Mouse (Mus musculus): Measurements from ENCODE around the gene Gm10722. TPM values are rescaled to one million over a fixed set of nuclear protein-coding genes. Genes with fewer than 3 reads are reported as not detected.
"Not testable (repeated sequence)": the region's sequence is repeated elsewhere in the genome, so short reads cannot be mapped to it uniquely, and the experiment has no call there.

The Gm10722 gene
- not detected for total RNA-seq (2021)

GRCm38 (mm10) chr9:3000445-3000972, at the start of gene Gm10722:
TSS of gene Gm10722 (plus strand) at chr9:3000922.
- intact Hi-C loops (cut with DNase I), result not testable (repeated sequence)
- DNase-seq, result peak in 1 of 2 experiments; percentile 29

- intact Hi-C loops (cut with DNase I), result not testable (repeated sequence)
- DNase-seq, result peak; percentile 2 to 3
These were observed 284 bp downstream of the Gm10722 start for GRCm38 (mm10) chr9:3001006-3001405.

- peak; percentile 94 to 95 for DNase-seq
- intact Hi-C loops (cut with DNase I), result not testable (repeated sequence)
These were observed 1.4 kb downstream of the Gm10722 start for GRCm38 (mm10) chr9:3001948-3002659.

- intact Hi-C loops (cut with DNase I); DNase-seq: not testable (repeated sequence)
These were observed 2.2 kb downstream of the Gm10722 start, which contains the start of gene Gm11168 for GRCm38 (mm10) chr9:3002794-3003396. TSS of gene Gm11168 (plus strand) at chr9:3003346.

GRCm38 (mm10) chr9:3006179-3006578, 5.5 kb downstream of the Gm10722 start:
- DNase-seq; intact Hi-C loops (cut with DNase I): not testable (repeated sequence)

- intact Hi-C loops (cut with DNase I), result not testable (repeated sequence)
- peak; percentile 75 to 89 for DNase-seq
These were observed 5.9 kb downstream of the Gm10722 start for GRCm38 (mm10) chr9:3006636-3007035.

GRCm38 (mm10) chr9:3007272-3007671, 6.5 kb downstream of the Gm10722 start:
- DNase-seq; intact Hi-C loops (cut with DNase I): not testable (repeated sequence)

GRCm38 (mm10) chr9:3009331-3009730, 8.6 kb downstream of the Gm10722 start:
- intact Hi-C loops (cut with DNase I); DNase-seq: not testable (repeated sequence)

GRCm38 (mm10) chr9:3012054-3012621, 11.4 kb downstream of the Gm10722 start:
- DNase-seq; intact Hi-C loops (cut with DNase I): not testable (repeated sequence)

- intact Hi-C loops (cut with DNase I); DNase-seq: not testable (repeated sequence)
These were observed 12.1 kb downstream of the Gm10722 start, which contains the start of gene Gm10721 for GRCm38 (mm10) chr9:3012733-3013279. TSS of gene Gm10721 (plus strand) at chr9:3013140.

- intact Hi-C loops (cut with DNase I); DNase-seq: not testable (repeated sequence)
These were observed 14.6 kb downstream of the Gm10722 start, which contains the start of gene Gm10720 for GRCm38 (mm10) chr9:3015354-3015753. TSS of gene Gm10720 (plus strand) at chr9:3015654.

GRCm38 (mm10) chr9:3015896-3016295, 15.2 kb downstream of the Gm10722 start:
- intact Hi-C loops (cut with DNase I); DNase-seq: not testable (repeated sequence)

- intact Hi-C loops (cut with DNase I); DNase-seq: not testable (repeated sequence)
These were observed 16.4 kb downstream of the Gm10722 start, which contains the start of gene Gm10719 for GRCm38 (mm10) chr9:3017108-3017507. TSS of gene Gm10719 (plus strand) at chr9:3017408.

GRCm38 (mm10) chr9:3018944-3019343, 18.2 kb downstream of the Gm10722 start:
- peak in 1 of 2 experiments; percentile 7 for DNase-seq
- intact Hi-C loops (cut with DNase I), result not testable (repeated sequence)

GRCm38 (mm10) chr9:3019835-3020727, 19.4 kb downstream of the Gm10722 start:
- intact Hi-C loops (cut with DNase I), result not testable (repeated sequence)
- peak; percentile 23 to 54 for DNase-seq

- intact Hi-C loops (cut with DNase I), result not testable (repeated sequence)
- DNase-seq, result peak; percentile 60 to 61
These were observed 21.7 kb downstream of the Gm10722 start for GRCm38 (mm10) chr9:3022316-3023008.

GRCm38 (mm10) chr9:3023312-3023984, 22.7 kb downstream of the Gm10722 start, which contains the start of gene Gm10718:
TSS of gene Gm10718 (plus strand) at chr9:3023547.
- intact Hi-C loops (cut with DNase I), result not testable (repeated sequence)
- DNase-seq, result peak in 1 of 2 experiments; percentile 5

GRCm38 (mm10) chr9:3023985-3024648, 23.4 kb downstream of the Gm10722 start:
- peak; percentile 55 to 75 for DNase-seq
- intact Hi-C loops (cut with DNase I), result not testable (repeated sequence)

All from heart, postnatal 36 days (tissue).